Mouse (Mus musculus): Measurements from ENCODE around the gene Pccb. TPM values are rescaled to one million over a fixed set of nuclear protein-coding genes. Genes with fewer than 3 reads are reported as not detected.

Gene Pccb
- 100 to 1,000 TPM; 157 to 175 TPM for total RNA-seq (2021)
- long read RNA-seq, experiment 1, transcript Pccb-201 (15 exons, 2,320 nt), result major isoform, 99 of 122 reads
- long read RNA-seq, experiment 1, partial matches to known transcripts, result 13 of 122 reads
- long read RNA-seq, experiment 1, other reads (novel, unspliced or antisense), result 8 of 122 reads
- long read RNA-seq, experiment 2, transcript Pccb-201 (15 exons, 2,320 nt), result major isoform, 240 of 301 reads
- long read RNA-seq, experiment 2, partial matches to known transcripts, result 44 of 301 reads
- long read RNA-seq, experiment 2, other reads (novel, unspliced or antisense), result 14 of 301 reads

DNA sequence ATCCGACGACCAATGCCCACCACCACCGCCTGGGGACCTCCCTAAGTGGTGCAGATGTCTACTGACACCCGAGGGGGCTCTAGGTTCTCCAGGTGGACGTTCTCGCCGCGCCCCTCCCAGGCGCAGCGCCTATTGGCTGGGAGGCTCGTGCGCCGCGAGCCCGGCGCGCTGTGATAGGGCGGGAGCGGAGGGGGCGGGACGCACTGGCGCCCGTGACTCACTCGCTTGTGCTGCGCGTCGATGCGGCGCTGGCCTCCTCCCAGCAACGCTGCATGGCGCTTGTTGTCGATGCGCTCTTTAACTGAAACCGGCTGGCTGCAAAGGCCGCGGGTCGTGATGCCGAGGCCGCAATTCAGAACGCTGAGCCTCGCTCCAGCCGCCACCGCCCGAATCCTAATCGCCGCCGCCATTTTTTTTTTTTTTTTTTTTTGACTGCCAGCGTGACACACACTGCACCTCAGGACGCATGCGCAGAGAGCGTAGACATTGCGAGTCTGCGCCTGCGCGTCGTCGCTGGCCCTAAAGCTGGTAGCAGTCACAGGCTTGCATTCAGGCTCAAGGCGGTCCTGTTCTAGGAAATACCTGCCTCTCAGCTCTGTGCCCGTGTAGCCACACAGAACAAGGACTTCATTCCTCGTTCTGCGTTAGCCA, at the start of gene Pccb:
Pccb (minus strand) TSS at position 451 of the 651 bp plus-strand sequence.
- DNase-seq (ENCODE audit: low spot score in 2 of 2), result peak; percentile 91 to 92

DNA sequence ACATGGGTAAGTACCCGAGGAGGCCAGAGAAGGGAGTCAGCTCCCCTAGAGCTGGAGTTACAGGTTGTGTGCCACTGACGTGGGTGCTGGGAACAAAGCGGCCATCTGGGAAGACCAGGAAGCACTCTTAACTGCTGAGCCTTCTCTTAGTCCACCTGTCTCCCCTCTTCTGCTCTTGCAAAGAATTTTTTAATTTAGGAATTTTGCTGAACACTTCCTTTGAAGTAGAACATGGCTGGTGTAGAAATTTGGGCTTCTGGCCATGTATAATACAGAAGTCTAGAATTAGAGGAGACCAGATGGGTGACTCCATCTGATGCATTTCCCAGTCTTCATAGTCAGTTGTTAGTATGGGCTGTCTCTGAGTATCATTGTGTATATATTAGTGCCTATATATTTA, 49.0 kb upstream of the Pccb start:
- no peak for DNase-seq (ENCODE audit: low spot score in 2 of 2)

DNA sequence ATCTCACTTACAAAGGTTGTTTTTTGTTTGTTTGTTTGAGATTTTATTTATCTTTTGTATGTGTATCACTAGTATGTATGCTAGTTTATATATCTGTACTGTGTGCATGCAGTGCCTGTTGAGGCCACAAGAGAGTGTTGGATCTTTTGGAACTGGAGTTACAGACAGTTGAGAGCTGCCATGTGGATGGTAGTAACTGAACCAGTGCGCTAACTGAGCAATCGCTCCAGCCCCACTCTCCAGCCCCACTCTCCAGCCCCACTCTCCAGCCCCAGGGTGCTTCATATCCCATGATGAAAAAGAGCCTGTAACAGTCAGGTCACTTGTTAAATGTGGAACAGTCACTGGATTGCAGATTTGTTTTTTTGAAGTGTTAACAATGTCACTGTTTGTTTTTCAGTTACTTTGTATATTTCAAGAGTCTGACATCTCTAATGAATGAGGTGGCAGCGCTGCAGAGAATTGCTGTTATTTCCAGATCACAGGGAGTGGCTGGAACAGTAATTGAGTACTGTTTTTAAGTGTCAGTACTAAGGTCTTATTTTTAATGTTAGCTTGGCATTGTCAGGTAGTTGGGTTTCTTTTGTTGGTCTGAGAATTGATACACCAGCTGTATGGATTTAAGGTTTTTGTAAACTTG, 45.5 kb upstream of the Pccb start:
- no peak for DNase-seq (ENCODE audit: low spot score in 2 of 2)

DNA sequence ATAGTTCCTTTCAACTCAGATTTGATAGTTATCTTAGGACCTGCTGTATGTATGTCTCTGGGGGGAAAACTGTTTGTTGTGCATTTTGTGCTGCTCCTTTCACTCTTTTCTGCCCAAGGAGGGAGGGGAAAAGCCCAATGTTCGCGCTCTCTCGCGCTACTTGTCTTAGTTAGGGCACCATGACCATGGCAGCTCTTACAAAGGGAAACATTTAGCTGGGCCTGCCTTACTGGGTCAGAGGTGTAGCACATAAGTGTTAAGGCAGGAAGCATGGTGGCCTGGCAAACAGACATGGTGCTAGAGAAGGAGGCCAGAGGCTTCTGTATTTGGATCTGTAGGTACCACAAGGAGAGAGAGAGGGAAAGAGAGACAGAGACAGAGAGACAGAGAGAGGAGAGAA, 43.9 kb upstream of the Pccb start:
- no peak for DNase-seq (ENCODE audit: low spot score in 2 of 2)

DNA sequence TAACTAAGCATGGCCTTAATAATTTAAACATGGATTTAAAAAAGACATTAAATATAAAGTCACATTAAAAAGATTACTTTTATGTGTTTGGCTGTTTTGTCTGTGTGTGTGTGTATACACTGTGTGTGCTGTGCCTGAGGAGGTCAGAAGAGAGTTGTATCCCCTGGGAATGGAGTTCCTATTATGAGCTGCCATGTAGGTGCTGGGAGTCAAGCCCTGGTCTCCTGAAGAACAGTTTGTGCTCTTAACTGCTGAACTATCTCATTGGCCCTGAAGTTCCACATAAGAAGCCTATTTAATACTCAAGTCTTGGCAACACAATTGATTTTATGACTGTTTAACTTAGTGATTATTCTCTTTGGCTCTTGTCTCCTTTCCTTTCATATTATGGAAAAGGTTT, 42.8 kb upstream of the Pccb start:
- no peak for DNase-seq (ENCODE audit: low spot score in 2 of 2)

DNA sequence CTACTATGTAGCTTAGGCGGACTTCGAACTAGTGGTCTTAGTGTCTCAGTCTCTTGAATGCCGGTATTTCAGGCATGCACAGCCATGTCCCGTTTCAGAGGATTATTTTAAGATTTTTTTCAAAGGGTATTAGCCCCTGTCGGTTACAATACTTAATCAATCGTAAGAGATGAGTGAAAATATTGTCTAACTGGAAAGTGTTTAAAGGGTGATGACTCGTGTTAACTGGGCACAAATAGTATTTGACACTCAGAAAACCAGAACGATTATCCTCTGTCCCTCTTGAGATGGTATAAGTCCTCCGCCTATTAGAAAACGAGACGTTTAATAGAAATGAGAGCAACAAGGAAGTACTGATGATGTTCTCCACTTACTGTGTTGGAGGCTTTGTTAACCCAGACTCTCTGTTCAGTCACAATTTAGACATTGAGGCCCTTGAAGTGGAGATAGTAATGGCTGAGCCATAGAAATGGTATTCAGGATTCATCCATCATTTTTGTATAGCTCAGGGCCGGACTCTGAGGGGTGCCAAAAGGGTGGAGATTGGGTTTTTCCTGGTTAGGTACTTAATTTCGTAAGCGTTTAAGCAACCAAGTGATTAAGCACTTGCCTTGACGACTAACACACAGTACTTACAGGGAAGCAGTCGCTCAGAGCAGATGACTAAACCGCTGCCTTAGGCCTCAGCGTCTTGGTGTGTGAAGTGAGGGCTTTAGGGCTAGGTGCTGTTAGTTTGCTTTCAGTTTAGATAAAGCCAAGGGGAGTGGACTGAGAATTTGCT, 41.6 kb upstream of the Pccb start:
- DNase-seq (ENCODE audit: low spot score in 2 of 2), result peak in 1 of 2 experiments; percentile 48

DNA sequence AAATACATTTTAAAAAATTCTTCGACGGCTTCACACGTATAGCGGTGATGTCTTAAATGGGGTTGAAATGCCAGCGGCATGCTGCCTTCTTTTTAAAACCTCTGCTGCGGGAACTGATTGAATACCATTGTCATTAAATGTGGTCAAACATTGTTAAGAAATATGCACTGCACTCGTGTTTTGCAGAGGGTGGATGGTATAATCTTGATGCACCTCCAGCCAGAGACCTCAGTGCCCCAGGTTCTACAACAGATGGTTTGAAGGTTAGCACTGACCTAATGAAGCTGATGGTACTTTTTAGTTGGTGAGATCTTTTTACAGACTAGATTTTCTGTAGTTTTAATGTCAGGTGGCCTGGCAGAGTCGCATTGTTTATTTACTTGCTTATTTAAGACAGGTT, 41.0 kb upstream of the Pccb start:
- no peak for DNase-seq (ENCODE audit: low spot score in 2 of 2)

DNA sequence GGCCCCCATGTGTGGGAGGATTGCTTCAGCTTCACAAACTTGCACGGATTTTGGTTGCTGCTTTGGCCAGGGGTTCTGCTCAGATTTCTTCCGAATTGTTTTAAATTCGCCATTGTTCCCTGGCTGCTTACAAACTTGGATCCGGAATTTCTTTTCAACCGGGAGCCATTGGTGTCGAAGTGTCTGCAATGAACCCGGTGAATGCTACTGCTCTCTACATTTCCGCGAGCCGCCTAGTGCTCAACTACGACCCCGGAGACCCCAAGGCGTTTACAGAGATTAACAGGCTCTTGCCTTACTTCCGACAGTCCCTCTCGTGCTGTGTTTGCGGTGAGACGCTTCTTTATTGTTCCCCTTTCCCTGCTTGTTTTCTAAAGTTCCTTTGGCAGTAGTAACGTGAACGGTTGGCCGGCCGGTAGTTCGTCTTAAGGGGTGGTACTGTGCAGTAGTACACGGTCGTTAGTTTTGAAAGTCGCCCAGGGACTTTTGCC, 40.4 kb upstream of the Pccb start:
- peak; percentile 24 to 34 for DNase-seq (ENCODE audit: low spot score in 2 of 2)

DNA sequence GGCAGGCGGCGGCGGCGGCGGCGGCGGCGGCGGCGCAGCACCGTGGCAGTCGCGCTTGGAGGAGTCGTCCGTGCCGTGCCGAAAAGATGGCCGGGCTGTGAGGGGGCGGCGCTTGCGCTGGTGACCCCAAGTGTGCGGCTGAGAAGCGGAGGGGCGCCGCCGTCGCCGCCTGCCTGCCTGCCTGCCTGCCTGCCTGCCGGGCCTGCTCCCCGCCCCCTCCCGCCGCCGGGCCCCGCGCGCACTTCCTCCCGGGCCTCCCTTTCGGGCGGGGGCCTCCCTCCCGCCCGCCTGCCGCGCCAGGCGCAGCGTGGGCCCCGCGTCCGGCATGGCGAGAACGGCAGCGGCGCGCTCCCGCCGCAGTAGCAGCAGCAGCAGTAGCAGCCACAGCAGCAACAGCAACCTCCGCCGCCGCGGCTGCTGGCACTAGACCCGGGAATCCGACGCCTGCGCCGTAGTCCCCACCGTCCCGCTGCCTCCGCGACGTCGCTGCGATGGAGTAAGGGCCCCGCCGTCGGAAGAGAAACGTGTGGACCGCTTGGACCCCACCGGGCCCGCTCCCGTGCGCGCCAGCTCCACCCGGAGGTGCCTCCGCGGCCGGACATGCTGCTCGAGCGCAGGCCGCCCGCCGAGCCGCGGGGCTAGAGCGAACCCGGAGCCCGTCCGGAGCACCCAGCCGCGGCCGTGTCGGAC, 39.8 kb upstream of the Pccb start:
- DNase-seq (ENCODE audit: low spot score in 2 of 2), result peak; percentile 83 to 87

DNA sequence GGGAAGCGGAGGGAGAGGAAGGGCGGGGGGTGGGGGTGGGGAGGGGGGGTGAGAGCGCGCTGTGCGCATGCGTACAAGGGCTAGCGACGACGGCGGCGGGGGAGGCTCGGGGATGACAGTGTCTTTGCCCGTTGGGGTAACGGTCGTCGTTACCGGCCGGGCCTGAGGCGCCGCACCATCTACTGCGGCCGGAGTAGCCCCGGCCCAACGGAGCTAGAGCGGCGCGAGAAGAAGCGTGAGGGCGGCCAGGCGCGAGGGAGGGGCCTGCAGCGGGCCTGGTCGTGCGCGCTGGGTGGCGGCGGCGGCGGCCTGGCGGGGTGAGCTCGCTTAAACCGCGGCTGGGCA, 39.3 kb upstream of the Pccb start, which contains the start of gene Msl2:
Msl2 (plus strand) TSS at position 115 of the 345 bp plus-strand sequence.
- no peak for DNase-seq (ENCODE audit: low spot score in 2 of 2)

DNA sequence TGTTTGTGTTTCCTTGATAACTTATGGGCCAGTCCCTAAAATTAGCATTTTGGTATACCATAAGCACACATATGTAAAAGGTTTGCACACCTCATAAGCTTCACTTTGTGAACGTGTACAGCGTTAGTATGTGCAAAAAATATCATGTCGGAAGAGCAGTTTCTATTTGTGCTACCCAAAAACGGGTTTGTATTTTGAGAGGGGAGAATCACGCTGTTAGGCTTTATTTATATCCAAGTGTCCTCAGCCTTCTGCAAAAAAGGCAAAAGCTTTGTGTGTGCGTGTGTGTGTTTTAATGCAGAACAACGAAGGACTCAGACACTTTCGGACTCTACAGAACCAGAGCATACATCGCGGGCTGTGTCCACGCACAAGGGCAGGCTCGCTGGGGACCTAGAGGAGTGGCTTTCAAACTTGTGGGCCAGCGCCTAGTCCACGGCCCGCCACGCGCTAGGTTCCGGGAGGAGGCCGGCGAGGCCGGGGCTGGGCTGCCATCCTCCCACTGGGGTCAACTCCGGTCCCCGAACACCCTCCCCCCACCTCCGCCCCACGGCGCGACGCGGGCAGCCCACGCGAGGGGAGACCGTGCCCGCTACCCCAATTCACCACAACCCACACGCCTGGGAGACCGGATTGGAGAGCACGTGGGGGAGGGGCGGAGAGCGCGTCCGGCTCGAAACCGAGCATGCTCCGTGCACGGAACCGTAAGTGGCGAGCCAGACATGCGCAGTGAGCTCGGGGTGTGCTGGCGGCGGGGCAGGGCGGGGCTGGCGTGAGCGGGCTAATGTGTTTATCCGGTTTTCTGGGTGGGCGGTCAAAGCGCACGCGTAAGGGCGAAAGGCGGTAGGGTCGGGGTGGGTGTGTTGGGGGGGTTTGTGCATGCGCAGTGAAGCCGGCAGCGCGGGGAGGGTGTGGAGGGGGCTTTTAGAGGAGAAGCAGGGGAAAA, 38.6 kb upstream of the Pccb start:
- DNase-seq (ENCODE audit: low spot score in 2 of 2), result peak; percentile 98 to 99

DNA sequence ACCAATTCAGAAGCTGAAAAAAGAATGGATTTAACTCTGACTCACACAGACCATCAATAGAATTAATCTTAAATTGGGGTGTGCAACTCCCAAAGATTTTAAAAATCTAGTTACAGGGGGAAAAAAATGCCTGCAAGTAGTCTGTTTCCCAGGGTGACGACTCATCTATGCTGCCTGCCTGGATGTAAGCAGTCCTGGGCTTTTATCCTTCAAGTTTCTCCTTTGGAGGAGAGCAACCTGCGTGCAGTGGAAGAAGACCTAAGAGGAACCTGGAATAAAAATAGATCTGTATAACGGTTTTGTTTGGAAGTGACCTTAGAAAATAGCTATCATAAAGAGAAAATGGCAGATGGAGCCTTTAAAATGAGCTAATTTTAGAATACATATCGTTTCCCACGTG, 37.8 kb upstream of the Pccb start:
- no peak for DNase-seq (ENCODE audit: low spot score in 2 of 2)

DNA sequence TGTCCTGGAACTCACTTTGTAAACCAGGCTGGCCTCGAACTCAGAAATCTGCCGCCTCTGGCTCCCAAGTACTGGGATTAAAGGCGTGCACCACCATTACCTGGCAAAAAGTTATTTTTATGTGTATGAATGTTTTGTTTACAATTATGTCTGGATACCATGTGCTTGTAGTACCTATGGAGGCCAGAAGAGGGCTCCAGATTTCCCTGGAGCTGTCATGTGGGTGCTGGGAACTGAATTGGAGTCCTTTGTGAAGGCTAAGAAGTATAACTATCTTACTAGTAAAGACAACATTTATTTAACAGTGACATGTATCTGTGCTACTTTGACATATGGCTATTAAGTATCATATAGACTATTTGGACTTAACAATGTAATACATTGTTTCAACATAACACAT, 35.1 kb upstream of the Pccb start:
- no peak for DNase-seq (ENCODE audit: low spot score in 2 of 2)

DNA sequence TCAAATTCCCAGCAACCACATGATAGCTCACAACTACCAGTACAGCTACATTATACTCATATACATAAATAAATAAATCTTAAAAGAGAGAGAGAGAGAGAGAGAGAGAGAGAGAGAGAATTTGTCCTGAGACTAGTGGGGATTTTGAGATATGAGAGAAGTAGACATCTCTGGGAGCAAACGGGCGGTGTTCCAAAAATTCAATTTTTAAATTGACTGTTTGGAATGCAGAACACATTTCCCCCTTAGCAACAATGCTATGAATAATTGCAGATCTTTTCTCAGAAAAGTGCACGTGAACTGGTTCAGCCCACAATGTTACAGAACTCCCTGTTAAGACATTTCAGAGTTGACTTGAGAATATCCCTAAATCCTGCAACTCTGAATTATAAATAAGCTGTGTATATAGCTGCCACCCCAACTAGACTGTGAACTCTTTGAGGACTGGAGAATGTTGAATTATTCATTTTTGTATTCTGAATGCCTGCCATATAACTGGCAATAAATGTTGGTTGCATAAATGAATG, 30.4 kb upstream of the Pccb start:
- DNase-seq (ENCODE audit: low spot score in 2 of 2), result no peak

DNA sequence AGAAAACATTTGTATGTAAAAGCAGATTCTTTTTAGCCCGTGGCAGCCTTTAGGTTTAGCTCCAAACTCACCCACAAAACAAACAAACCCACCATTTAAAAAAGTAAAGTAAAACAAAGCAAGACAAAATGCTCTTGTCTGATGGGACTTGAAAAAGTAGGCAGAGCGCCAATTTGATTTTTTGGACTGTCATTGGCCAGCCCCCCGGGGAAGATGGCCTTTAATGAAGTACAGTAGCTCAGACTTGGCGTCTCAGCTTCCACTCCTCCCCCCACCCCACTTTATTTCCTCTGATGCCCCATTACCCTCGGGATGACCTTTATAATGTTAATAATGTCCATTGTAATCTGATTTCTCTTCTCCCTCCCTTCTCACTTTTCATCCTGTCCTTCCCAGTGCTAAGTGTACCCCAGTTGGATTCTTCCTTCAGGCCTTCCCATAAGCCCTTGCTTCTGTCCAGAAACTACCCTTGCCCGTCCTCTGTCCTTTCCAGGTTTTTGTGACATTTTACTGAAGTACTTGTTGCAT, 27.6 kb upstream of the Pccb start:
- no peak for DNase-seq (ENCODE audit: low spot score in 2 of 2)

DNA sequence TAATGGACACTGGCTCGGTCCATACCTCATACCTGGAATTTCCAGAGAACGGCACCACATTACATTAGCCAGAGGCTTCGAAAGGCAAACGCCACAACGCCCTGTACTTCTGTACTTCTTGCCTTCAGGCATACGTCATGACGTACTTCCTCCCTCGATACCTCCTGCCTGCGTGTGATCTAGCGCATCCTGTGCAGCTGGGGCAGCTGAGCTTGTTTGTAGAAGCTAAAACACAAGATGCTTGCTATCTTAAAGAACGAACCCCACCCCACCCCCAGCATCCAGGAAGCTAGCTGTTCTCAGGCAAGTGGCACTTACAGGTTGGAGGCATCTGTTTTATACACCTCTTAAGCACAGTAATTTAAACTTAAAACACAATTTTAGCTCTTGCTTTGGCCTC, 26.3 kb upstream of the Pccb start:
- DNase-seq (ENCODE audit: low spot score in 2 of 2), result no peak

DNA sequence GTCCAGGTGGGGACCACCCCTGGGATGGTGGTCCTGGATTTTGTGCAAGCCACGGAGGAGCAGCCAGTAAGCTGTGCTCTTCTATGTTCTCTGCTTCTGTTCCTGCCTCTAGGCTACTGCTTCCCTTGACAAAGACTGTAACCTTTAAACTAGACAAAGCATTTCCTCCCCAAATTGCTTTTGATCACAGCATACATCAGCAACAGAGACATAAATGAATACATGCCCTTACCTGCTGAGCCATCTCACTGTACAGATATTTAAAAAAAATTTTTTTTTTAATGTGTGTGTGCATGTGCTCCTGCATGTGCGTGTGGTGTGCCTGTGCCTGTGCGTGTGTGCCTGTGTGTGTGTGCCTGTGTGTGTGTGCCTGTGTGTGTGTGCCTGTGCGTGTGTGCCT, 22.5 kb upstream of the Pccb start:
- DNase-seq (ENCODE audit: low spot score in 2 of 2), result no peak

DNA sequence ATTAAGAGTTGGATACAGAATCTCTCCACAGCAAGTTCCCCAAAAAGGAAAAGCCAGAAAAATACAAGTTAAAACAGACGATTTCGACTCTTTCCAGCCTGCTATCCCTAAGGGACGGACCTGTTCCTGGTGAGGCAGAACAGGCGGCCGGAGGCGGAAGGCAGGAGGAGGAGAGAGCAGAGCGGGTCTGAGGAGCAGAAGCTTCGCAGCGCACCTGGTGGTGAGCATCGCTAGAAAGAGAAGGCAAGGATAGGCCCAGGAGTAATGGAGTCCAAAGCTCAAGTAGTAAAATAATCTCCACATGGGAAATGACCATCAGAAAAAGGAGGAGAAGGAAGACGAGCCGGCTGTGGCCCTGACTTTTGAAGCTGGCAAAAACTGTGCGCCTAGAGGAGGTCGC, 18.6 kb upstream of the Pccb start:
- no peak for DNase-seq (ENCODE audit: low spot score in 2 of 2)

DNA sequence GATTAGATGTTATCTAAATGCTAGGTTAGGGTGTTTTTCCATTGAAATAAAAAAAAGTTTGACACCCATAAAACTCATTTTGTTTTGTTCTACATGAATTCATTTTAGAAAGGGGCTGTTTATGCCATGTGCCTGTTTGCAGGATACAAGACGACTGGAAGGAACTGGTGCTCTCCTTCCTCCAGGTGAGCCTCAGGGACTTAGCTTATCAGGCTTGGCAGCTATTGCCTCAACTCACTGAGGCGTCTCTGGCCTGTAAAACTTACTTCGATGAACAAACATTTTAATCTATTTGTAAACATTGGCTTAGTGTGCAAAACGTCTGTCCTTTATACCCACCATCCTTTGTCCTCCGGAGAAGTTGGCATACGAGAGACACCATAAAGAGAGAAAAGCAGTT, 18.0 kb upstream of the Pccb start:
- no peak for DNase-seq (ENCODE audit: low spot score in 2 of 2)
